Mouse (Mus musculus) intestine, embryonic 16.5 days (tissue): ENCODE data around the gene Olfr934. TPM values are rescaled to one million over a fixed set of nuclear protein-coding genes. Genes with fewer than 3 reads are reported as not detected.

Experiments
- ATAC-seq: fragments of 200-750 bp; cut with Nextera tagmentation; 2 replicates; pipeline ENCODE4 v1.8.0; 2017; ENCODE audit warnings: moderate TSS enrichment, moderate library complexity
- H3K27ac ChIP-seq: fragments of 300-500 bp; sonication (generic); 2 replicates; pipeline ENCODE4 v1.5.1; 2014; ENCODE audit warnings: mild to moderate bottlenecking, low read length
- H3K27me3 ChIP-seq: fragments of 300-500 bp; sonication (generic); replicated peaks from 2 replicates; pipeline ENCODE4 v1.6.1; 2014; ENCODE audit warnings: low read length, control low read depth, mixed read lengths; ENCODE audit not compliant: control insufficient read depth, insufficient read depth
- H3K36me3 ChIP-seq: fragments of 300-500 bp; sonication (generic); 2 replicates; pipeline ENCODE4 v1.6.1; 2014; ENCODE audit warnings: low read length, control low read depth; ENCODE audit not compliant: control insufficient read depth, insufficient read depth
- H3K4me1 ChIP-seq: fragments of 300-500 bp; sonication (generic); 2 replicates; pipeline ENCODE4 v1.6.1; 2014; ENCODE audit warnings: low read length, control low read depth, mixed read lengths; ENCODE audit not compliant: control insufficient read depth, insufficient read depth
- H3K4me2 ChIP-seq: fragments of 300-500 bp; sonication (generic); 2 replicates; pipeline ENCODE4 v1.6.1; 2014; ENCODE audit warnings: low read depth, low read length, control low read depth
- H3K4me3 ChIP-seq: fragments of 300-500 bp; sonication (generic); 2 replicates; pipeline ENCODE4 v1.5.1; 2014; ENCODE audit warnings: mild to moderate bottlenecking, low read length
- H3K9ac ChIP-seq: fragments of 300-500 bp; sonication (generic); 2 replicates; pipeline ENCODE4 v1.6.1; 2014; ENCODE audit warnings: low read depth, low read length
- H3K9me3 ChIP-seq: fragments of 300-500 bp; sonication (generic); 2 replicates; pipeline ENCODE4 v1.6.1; 2016; ENCODE audit warnings: low read length, control low read depth; ENCODE audit not compliant: control insufficient read depth
- WGBS: fragments of 180-500 bp; shearing (Covaris S2); extraction: QIAGEN DNeasy Blood & Tissue Kit; methylation state at CpG from one replicate; pipeline ENCODE4 v1.1.7; 2014; 5-methylcytosine and 5-hydroxymethylcytosine counted together
- polyA plus RNA-seq: library from polyadenylated mRNA; unstranded; fragments of >200 nt; fragmentation: Nextera tagmentation; extraction: Ambion mirVana; gene quantifications from 2 replicates; pipeline ENCODE4 v1.2.1, GENCODE M21; 2015

Gene Olfr934
- not detected in 2 replicates for polyA plus RNA-seq

DNA sequence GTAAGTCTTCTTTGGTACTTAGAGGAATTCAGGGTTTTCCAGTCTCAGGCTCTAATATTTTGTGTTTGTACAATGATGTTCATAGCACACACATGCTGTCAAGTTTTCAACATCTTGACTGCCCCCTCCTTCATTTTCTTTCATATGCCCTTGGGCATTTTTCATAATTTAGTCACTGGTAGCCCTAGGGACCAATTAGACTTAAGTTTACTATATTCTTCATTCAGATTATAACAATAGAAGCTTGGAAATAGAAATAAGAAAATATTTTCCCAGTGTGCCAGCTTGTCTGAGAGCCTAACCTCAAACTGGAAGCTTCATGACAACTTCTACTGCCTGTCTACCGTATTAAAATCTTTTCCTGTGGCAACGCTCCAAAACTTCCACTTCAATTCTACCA, at the start of gene Olfr934:
Olfr934 (minus strand) TSS at position 101 of the 400 bp plus-strand sequence.
- 86% methylated on average over 2 of the region's 2 CpGs for WGBS
- Histone ChIP-seq H3K4me3 (no peak within 1 kb of the TSS), H3K4me2 (no peak within 1 kb of the TSS), H3K36me3 (no peaks in the 10 kb centered on the region), H3K9ac (no peak within 1 kb of the TSS), H3K4me1 (no peaks in the 10 kb centered on the region), H3K9me3 (no peaks in the 10 kb centered on the region), H3K27ac (no peak within 1 kb of the TSS), H3K27me3 (no peaks in the 10 kb centered on the region)
- no peak for ATAC-seq

DNA sequence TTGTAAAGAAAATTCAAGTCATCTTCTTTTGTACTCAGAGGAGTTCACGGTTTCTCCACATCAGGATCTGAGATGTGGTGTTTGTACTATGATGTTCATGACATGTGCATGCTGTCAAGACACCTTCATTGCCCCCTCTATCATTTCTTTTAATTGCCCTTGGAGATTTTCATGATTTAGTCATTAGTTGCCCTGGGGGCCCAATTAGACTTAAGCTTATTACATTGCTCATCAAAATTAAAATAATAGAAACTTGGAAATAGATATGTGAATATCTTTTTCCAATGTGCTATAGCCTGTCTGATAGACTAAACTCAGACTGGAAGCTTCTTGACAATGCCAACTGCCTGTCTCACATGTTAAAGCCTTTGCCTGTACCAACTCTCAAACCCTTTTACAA, 35.2 kb upstream of the Olfr934 start, which contains the start of gene Olfr146:
Olfr146 (minus strand) TSS at position 101 of the 400 bp plus-strand sequence.
- no peak within 1 kb of the TSS for H3K27ac ChIP-seq
- H3K36me3 ChIP-seq: no peaks in the 10 kb centered on the region
- H3K4me1 ChIP-seq: no peaks in the 10 kb centered on the region
- H3K9ac ChIP-seq: no peak within 1 kb of the TSS
- whole genome bisulfite sequencing: 68% methylated on average over 1 of the region's 1 CpGs
- H3K4me2 ChIP-seq: no peak within 1 kb of the TSS
- ATAC-seq: no peak
- no peak within 1 kb of the TSS for H3K4me3 ChIP-seq
- H3K27me3 ChIP-seq: no peaks in the 10 kb centered on the region
- no peaks in the 10 kb centered on the region for H3K9me3 ChIP-seq

- Histone ChIP-seq H3K4me1 (no peaks in the 10 kb centered on the region), H3K9me3 (no peaks in the 10 kb centered on the region), H3K4me2 (no peak within 1 kb of the TSS), H3K27me3 (no peaks in the 10 kb centered on the region), H3K9ac (no peak within 1 kb of the TSS), H3K4me3 (no peak within 1 kb of the TSS), H3K36me3 (no peaks in the 10 kb centered on the region), H3K27ac (no peak within 1 kb of the TSS)
- WGBS: 77% methylated on average over 2 of the region's 2 CpGs
- ATAC-seq: no peak
Observed at GRCm38 (mm10) chr9:38999583-38999982, 11.5 kb upstream of the Olfr934 start, which contains the start of gene Olfr935. Gene Olfr935, minus strand, starts transcription at chr9:38999683.

DNA sequence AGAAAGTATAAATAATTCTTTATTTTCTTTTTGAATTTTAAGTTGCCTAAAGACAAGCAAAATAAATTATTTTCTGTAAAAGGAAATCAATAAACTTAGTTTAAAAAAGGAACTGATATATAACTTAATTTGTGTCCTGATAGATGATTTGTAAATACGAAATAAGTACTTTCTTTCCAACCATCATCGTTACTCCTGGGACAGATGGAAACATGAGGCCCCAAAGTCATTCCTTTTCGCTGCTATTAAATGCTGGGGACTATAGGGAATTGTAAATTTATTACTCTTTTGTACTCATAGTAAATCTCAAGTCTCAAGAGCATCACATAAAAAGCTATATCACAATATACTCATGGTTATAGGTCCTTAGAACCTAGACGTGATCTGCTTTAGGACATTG, 16.1 kb downstream of the Olfr934 start, which contains the start of gene Olfr933:
Olfr933 (plus strand) TSS at position 301 of the 400 bp plus-strand sequence.
- 77% methylated on average over 4 of the region's 4 CpGs for WGBS

DNA sequence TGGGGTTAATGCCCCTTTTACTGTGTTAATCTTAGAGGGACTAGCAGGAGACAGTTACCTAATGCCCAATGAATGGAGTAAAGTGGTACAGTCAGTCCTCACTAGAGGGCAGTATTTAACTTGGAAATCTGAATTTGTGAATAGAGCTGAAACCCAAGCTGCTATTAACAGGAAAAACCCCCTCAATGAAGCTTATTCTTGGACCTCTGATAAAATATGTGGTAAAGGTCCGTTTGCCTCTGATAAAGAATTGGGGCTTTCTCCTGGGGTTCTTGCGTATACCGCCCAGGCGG, 34.0 kb downstream of the Olfr934 start:
- Histone ChIP-seq H3K9me3 (no peaks in the 10 kb centered on the region), H3K9ac (no peak overlapping the region), H3K4me1 (no peaks in the 10 kb centered on the region), H3K4me3 (no peak overlapping the region), H3K27ac (no peak overlapping the region), H3K4me2 (no peak overlapping the region), H3K36me3 (no peaks in the 10 kb centered on the region), H3K27me3 (no peaks in the 10 kb centered on the region)
- 79% methylated on average over 4 of the region's 4 CpGs for WGBS
- no peak for ATAC-seq

More for the DNA sequence above, 16.1 kb downstream of the Olfr934 start, which contains the start of gene Olfr933:
- no peak within 1 kb of the TSS for H3K4me3 ChIP-seq
- H3K27me3 ChIP-seq: no peaks in the 10 kb centered on the region
- H3K4me2 ChIP-seq: no peak within 1 kb of the TSS
- H3K4me1 ChIP-seq: no peaks in the 10 kb centered on the region
- no peak for ATAC-seq
- no peak within 1 kb of the TSS for H3K27ac ChIP-seq
- H3K9ac ChIP-seq: no peak within 1 kb of the TSS
- no peaks in the 10 kb centered on the region for H3K36me3 ChIP-seq
- H3K9me3 ChIP-seq: no peaks in the 10 kb centered on the region

GRCm38 (mm10) chr9:38953401-38954123, 34.6 kb downstream of the Olfr934 start:
- Histone ChIP-seq H3K4me3 (no peak overlapping the region), H3K27ac (no peak overlapping the region), H3K27me3 (no peaks in the 10 kb centered on the region), H3K9me3 (no peaks in the 10 kb centered on the region), H3K4me1 (no peaks in the 10 kb centered on the region), H3K4me2 (no peak overlapping the region), H3K9ac (no peak overlapping the region), H3K36me3 (no peaks in the 10 kb centered on the region)
- ATAC-seq: no peak
- WGBS: 51% methylated on average over 7 of the region's 7 CpGs

Other genes starting within 250 kb of the Olfr934 start
- gene Olfr920, start 236.0 kb downstream of the Olfr934 start, polyA plus RNA-seq: 0.04 TPM in 1 of 2 replicates, not detected in the other
- not detected in 2 replicates for gene Olfr921, start 215.2 kb downstream of the Olfr934 start, polyA plus RNA-seq
- gene Olfr922, start 173.7 kb downstream of the Olfr934 start, polyA plus RNA-seq: not detected in 2 replicates
- not detected in 2 replicates for gene Olfr923, start 161.8 kb downstream of the Olfr934 start, polyA plus RNA-seq
- gene Olfr924, start 143.9 kb downstream of the Olfr934 start, polyA plus RNA-seq: not detected in 2 replicates
- gene Olfr26, start 133.3 kb downstream of the Olfr934 start, polyA plus RNA-seq: not detected in 2 replicates
- gene Olfr926, start 111.2 kb downstream of the Olfr934 start, polyA plus RNA-seq: not detected in 2 replicates
- not detected in 2 replicates for gene Olfr930, start 58.5 kb downstream of the Olfr934 start, polyA plus RNA-seq
- gene Olfr933, start 16.0 kb downstream of the Olfr934 start, polyA plus RNA-seq: not detected in 2 replicates
- gene Olfr935, start 11.4 kb upstream of the Olfr934 start, polyA plus RNA-seq: not detected in 2 replicates
- gene Olfr146, start 35.1 kb upstream of the Olfr934 start, polyA plus RNA-seq: not detected in 2 replicates
- gene Olfr937, start 76.6 kb upstream of the Olfr934 start, polyA plus RNA-seq: not detected in 2 replicates
- gene Olfr938, start 90.6 kb upstream of the Olfr934 start, polyA plus RNA-seq: not detected in 2 replicates
- gene Olfr27, start 139.8 kb upstream of the Olfr934 start, polyA plus RNA-seq: not detected in 2 replicates
- gene Olfr943, start 178.0 kb upstream of the Olfr934 start, polyA plus RNA-seq: not detected in 2 replicates
- not detected in 2 replicates for gene Olfr944, start 213.6 kb upstream of the Olfr934 start, polyA plus RNA-seq